Mouse (Mus musculus) embryo, embryonic 9.5 days (tissue): ENCODE measurements around the gene Ch25h.

Experiments
- DNase-seq: peaks from one replicate; pipeline ENCODE4 v3.0.0-alpha.2; 2017; ENCODE audit errors: extremely low spot score

Ch25h gene

DNA sequence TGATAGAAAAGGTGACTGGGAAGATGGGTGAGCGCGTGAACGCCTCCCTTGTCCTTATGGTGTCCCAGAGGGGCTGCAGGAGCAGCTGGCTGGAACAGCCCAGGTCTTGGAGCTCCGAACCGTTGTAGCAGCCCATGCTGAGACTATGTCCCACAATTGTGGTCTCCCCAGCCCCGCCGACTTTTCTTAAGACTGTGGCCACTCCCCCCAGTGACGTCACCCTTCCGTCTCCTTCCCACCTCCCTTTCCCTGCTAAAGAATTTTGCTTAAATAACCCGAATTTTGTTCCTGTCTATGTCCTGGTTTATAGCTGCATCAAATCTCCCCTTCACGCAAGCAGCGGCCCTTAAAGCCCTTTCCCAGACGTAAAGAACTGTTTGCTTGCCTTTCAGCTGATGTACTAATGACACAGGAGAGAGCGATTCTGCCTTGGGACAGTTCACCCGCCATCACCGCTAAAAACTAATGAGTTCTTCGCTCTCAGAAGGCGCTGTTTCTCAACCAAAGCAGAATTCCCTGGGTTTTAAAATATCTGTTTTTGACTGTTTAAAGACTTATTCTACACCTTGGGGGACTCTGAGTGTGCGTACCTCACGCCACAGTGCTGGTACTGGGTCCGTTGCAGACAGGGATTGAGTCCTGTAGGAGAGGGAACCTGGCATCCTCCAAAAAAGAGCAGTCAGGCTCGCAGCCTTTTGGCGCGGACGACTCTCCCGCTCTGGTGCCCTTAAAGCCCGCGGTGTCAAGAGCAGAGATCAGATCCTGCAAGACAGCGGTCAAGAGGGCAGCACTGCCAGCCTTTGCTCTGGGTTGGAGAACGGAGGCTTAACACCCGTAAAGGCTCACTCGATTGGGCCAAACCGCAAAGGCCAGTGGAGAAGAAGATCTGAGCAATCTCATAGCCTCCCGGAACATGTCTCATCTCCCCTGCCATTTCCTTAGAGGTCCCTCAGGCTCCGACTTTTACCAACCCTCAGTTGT, at the start of gene Ch25h:
Gene Ch25h, minus strand, starts transcription at position 174 of the 981 bp plus-strand sequence.
- peak; percentile 63 for DNase-seq

DNA sequence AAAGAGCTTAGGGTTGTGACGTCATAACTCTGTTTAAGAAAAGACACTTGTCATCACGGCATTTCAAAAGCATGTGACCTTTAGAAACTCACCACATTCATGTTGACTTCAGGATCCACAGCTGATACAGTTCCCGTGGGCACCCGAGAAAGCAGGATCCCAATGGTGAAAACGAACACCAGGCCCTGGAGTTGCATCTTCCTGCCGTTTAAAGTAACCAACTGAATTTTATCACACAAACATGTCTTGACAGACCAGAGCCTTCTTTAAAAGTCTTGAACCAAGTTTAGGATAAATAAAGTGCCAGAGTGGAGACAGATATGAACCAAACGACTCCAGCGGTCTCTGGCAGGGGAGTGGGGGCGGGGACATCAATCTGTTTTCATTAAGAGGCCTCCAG, 49.7 kb upstream of the Ch25h start:
- DNase-seq: no peak

DNA sequence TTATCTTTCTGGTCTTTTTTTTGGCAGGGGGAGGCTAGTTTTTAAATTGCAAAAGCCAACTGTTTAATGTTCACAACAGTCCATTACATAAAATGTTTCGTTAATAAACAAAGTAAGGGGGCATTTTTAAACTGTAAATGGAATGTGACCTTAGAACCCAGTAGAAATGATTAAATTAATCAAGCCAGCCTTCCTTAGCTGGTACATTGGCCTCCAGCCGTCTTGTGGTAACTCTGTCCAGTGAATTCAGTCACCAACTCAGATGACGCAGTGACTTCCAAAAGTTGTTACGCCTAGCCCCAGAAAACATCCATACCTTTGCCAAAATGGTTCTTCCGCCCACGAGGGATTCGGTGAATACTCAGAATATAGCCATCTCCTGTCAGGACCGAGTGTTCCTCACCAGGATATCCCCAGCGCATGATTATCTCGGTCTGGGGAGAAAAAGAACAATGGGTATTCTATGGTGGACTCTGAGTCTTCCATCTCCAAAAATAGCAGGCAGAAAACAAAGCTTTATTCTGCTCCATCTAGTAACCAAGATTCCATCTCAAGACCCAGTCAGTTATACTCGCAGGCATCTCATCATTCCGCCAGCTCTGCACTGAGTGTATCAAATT, 48.3 kb upstream of the Ch25h start:
- no peak for DNase-seq

DNA sequence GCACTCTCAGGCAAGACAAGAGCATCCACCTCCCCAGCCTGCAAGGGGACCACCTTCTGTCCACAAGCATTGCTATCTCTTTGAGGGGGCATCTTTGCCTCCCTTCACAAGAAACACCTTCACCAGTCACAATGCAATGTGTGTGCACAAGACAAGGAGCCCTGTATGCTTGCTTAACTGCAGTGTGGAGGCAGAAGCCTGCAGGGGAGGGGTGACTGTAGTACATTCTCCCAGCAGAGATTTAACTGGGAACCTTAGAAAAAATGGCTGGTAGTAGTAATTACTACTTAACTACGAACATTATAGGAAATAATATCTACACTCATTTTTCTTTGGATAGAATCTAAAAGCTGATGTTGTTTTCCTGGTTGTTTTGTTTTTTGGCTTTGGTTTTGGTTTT, 47.0 kb upstream of the Ch25h start:
- no peak for DNase-seq

DNA sequence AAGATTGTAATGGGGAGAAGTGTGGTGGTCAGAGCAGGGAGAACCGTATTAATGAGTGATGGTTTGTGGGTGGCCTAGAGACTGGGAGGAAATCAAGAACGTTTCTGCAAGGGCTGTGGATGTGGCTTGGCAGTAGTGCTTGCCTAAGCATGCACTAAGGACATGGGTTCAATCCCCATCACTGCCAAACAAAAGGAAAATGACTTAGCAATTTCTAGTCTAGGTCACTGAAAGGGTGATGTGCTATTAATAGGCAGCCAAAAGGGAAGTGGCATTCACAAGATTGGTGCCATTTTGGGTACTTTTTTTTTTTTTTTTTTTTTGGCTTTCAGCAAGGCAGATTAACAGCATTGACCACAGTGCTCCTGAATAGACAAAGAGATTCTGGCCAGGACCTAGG, 46.4 kb upstream of the Ch25h start:
- no peak for DNase-seq

DNA sequence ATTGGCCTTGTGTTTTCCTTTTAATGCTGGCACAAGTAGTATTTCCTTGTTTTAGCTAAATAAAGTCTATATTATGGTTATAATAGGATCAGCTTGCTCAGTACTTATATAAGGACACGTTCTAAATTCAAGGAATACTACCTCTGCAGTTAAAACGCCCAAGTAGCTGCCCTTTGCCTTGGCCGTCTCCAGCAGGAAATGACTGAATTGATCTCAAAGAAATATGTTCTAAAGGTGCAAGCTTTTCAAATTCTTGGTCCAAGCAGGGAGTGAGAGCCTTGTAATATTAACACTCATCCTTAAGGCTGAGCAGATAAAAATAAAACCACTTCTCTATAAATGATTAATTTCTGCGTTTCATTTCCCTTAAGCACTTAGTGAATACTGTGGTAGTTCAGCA, 45.1 kb upstream of the Ch25h start:
- no peak for DNase-seq

DNA sequence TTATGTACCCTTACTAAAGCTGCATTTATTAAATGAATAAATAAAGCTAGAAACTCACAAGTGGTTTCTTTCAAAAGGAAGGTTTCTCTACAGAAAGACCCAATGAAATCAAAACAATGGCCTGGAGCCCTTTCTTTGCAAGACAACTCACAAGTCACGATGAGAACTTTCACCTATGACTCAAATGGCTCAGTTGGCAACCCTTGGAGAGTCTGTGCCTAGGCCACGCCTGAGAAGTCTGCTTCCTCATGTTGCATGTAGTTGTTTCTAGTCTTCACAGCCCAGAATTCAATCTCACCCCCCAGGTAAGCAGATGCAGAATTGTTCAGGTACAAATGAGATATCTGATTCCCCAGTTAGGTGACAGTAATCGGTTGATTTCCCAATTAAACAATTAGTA, 44.7 kb upstream of the Ch25h start:
- DNase-seq: no peak

DNA sequence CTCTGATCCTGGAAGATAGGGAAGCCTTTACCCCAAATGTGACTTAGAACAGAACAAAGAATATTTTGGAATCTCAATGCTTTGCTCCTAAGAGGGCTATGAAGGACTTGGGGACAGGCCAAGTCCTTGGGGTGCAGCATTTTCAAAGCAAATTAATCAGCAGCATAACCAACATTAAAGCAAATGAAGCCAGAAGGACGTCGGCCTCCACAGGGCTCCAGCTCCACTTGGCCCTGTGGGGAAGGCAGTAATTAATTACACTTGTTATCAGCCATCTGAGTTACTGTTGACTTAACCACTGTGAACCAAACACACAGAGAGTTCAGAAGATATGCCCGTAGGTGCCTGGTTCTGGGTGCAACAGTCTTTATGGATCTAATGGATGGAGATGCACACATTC, 43.8 kb upstream of the Ch25h start:
- DNase-seq: no peak

DNA sequence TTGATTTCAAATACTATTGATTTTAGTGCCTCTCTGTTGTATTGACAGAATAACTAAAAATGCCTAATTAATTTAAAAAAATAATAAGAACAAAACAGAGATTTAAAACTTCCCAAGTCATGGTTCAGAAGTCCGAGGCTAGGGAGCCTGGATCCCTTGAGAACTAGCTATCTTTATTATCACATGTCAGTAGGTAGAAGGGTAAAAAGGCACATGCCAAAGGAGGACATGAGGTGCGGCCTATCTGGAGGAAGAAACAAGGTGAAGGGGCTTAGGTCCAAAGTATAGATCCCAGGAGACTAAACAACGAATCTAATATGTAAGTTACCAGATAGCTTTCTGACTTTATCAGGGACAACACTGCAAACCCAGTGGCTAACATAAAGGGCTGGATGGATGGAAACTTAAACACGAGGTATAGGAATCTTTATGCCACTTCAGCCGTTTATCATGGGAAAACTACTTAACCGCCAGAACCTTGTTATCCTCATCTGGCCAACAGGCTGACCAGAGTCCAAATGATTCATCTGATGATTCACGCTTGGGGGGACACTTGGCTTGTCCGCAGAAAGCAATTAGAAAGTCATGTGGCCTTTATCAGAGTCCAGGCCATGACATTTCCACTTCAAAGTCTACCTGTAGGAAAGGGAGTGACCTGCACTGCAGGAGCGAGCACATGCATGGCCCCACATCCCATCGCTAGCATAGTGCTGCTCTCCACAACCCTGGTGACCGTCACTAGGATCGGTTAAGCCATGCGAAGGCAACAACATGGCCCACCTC, 43.0 kb upstream of the Ch25h start:
- DNase-seq: no peak

DNA sequence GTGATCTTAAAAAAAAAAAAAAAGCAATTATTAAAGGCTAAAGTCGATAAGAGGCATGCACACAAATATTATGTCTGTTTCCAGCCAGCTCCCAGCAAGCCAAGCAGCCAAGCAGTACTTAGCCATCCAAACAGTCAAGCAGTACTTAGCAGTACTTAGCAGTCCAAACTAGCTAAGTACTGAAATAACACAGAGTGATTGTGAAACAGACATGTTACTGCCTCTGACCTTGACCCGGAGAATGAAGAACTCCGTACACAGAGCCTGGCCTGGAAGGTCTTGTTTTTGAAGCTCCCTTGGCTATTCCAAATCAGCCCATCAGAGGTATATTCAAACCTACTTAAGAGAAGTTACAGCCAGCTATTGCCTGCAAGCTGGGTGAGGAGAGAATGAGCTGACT, 42.2 kb upstream of the Ch25h start:
- DNase-seq: no peak

DNA sequence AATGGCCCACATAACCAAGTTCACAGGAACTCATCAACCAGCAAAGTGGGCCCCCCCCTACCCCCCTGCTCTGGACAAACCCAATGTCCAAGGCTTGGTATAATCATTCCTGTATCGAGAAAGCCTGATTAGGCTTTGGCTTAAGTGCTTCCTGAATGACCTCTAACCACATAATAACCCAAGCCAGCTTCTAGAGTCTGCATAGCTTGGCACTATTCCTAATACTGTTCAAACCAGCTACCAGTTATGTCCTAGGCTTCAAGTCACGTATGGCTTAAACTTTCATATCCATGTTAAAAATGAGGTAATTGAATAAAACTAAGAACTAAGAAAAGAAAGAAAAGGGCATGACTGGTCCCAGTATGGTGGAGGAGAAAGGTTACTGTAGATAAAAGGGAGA, 41.4 kb upstream of the Ch25h start:
- no peak for DNase-seq

DNA sequence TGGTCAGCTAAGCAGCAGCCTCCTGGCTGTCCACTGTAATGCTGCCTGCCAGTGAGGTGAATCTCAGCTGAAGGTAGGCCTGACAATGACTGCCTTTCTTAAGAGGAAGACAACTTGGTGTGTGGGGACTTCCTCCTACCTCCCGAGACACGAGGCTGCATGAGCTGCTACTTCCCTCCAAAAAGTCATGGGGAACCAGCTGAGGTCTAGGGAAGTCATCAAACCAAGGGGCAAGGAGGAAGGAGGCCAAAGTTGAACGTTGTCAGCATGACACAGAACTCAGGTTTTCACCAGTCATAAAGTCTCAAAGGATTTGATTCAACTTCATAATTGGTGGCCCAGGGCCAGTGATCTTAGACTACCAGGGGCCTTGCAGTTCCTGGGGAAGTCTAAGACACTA, 40.7 kb upstream of the Ch25h start:
- DNase-seq: no peak

DNA sequence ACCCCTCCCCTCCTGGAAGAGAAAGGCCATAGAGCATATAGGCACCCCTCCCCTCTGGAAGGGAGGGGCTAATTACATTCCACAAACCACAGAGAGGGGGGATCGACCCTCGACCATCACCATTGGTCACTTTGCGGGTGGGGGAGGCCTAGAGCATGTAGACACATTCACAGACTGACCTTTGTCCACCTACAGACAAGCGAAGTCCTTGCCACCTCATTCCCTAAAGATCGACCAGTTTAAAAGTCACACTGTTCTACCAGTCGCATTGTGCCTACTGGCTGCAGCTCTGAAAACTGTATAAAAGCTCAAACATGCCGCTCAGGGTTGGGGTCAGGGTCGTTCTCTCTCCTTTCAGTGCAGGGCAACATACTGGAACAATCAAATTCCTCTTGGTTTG, 36.6 kb upstream of the Ch25h start:
- peak; percentile 7 for DNase-seq

DNA sequence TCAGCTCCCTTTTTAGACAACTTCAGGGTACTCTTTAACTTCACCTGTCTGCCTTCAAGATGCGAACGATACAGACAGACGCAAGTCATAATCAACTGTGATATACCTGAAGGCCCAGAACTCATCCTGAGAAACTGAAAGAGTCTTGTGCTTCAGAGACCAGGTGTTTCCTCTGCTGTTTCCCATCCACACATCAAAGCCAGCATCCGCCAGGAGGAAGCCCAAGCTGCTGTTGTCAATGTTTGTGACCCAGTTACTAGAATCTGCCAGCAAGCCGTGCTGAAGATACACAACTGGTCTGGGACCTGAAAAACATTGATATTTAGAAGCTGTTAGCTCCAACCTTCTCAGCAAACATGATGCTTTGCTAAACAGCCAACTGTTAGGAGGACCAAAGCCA, 35.8 kb upstream of the Ch25h start:
- DNase-seq: no peak

DNA sequence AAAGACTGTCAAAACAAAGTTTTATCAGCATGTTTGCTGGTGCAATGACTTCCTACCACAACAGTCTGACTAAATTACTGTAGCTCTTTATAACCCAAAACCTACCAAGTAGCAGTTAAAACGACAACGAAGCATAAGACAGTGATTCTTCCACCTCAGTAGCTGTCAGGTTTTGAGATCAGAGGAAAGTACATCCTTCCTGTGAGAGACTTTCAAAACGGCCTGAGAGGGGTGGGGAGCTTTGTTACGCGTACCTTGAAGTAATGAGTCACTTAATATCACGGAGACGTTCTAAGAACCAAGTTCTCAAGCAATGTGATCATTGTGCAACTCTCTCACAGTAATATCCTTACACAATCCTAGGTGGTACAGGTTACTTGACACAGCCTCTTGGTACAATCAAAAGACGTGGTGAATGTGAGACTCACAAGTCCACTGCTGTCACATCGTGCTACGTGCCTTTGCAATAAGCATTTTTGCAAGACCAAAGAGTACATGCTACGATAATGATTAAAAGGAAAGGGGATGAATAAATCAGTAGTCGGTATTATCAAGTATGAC, 30.3 kb upstream of the Ch25h start:
- no peak for DNase-seq

DNA sequence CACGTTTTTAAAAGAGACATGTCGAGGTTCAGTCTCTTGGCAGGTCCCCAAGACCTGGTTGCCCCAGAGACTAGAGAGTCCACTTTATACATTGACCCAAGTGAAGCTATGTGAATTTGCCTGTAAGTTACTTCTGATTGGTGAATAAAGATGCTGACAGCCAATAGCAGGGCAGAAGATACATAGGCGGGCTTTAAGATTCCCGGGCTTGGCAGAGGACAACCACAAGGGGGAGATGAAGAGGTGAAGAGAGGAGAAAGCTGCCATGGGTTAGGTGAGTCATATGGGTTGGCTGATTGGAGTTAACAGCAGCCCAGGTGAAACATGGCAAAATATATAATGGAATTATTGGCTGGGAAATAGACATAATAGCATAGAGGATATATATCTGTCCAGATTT, 25.8 kb upstream of the Ch25h start:
- DNase-seq: peak; percentile 64

DNA sequence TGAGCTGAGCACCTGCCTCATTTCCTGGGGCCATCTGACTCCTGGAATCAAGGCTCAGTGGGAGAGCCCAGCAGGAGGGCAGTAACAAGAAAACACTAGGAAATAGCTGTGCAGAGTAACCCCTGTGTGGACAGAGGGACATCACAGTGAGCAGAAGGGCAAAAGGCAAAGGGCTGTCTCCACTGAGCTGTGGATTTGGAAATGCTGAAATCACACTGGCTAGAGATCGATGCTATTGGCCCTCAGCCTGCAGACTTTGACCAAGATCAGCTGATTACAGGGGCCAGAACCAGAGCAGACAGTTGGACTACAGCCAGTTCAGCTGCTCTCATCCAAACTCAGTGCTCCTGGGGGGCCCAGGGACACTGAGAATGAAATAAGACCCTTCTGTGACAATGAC, 21.4 kb upstream of the Ch25h start:
- DNase-seq: no peak

DNA sequence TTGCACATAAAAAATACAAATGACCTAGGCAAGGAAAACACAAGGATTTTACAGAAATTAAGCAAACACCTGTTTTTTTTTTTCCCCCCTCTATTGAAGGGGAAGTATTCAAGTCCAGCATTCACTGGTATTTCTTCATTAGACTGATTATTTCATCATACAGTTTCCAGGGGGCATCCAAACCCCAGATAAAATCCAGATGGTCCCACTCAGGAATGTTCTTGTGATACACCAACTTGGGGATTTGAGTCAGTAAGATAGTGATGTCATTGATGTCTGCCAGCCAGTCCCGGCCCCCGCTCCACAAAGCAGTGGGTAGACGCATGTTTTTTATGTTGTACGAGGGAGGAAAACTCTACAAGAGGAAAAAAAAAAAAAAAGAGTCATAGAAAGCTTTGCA, 18.9 kb upstream of the Ch25h start:
- no peak for DNase-seq

DNA sequence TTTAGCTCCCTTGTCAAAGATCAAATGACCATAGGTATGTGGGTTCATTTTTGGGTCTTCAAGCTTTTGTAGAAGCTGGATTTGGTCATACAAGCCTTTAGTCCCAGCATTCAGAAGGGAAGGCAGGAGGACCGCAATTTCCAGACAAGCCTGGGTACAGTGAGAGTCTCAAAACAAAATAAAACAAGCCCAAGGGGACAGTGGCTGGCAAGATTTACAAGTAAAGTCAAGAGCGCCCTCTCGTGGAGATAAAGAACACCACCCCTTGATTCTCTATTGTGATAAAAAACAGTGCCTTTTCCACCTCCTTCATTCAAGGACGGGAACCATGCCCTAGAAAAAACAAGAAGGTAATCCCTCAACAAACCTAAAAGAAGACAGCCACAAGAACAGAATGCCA, 8.6 kb upstream of the Ch25h start:
- peak; percentile 49 for DNase-seq

DNA sequence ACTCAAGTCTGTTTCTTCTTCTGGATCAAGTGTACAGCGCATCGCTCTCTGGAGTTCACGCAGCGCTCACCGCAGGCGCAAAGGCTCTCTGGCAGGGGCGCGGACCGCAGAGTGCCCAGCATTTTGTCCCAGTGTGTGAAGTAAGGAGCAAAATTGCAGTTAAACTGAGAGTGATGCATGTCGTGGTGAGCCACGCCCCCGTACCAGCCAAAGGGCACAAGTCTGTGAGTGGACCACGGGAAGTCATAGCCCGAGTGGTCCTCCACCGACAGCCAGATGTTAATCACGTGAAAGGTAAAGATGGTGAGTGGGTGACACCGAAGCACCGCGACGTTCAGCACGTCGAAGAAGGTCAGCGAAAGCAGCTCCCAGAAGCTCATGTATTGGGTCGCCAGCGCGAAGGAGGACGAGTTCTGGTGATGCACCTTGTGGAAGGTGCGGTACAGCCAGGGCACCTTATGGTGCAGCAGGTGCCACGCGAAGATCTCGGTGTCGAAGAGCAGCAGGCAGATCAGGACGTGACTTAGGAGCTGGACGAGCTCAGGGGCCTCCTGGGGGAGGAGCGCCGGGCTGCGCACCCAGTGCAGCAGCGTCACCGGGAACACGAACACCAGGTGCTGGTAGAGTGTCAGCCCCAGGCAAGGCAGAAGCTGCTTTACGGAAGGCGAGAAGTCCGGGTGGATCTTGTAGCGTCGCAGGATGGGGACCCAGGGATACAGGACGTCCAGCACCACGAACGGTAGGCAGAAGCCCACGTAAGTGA, 555 bp downstream of the Ch25h start:
- DNase-seq: peak; percentile 30

DNA sequence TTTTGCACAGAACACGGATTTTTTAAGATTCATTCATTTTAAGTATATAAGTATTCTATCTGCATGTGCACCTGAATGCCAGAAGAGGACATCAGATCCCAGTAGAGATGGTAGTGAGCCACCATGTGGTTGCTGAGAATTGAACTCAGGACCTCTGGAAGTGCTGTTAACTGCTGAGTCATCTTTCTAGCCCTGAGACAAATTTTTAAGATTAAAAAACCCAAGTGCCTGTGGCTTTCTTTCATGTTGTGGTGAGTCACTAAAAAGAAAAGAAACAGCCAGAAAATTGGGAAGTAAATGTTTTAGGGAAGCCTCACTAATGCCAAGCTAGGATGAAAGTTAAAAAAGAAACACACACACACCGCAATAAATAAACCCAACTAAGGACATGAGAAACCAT, 3.3 kb downstream of the Ch25h start:
- no peak for DNase-seq
